Mouse (Mus musculus) macrophage (primary cell): ENCODE measurements around the gene Myrf. TPM values are rescaled to one million over a fixed set of nuclear protein-coding genes. Genes with fewer than 3 reads are reported as not detected.

Source experiments
- H3K27ac ChIP-seq: fragments of 350-480 bp; formaldehyde crosslinking; 2 replicates; pipeline ENCODE4 v1.9.0; 2021
- H3K36me3 ChIP-seq: fragments of 350-480 bp; formaldehyde crosslinking; 2 replicates; pipeline ENCODE4 v1.9.0; 2021; ENCODE audit errors: inconsistent target
- H3K4me3 ChIP-seq: fragments of 350-480 bp; formaldehyde crosslinking; 2 replicates; pipeline ENCODE4 v1.9.0; 2021; ENCODE audit errors: inconsistent target
- H3K79me2 ChIP-seq: fragments of 350-480 bp; formaldehyde crosslinking; 2 replicates; pipeline ENCODE4 v1.9.0; 2021; ENCODE audit errors: inconsistent target
- WGBS: methylation state at CpG from one replicate; pipeline ENCODE4 v1.1.7; 2026; ENCODE audit warnings: inconsistent platforms; ENCODE audit not compliant: missing documents; 5-methylcytosine and 5-hydroxymethylcytosine counted together
- polyA plus RNA-seq: library from polyadenylated mRNA; stranded (reverse); fragments of 250-400 nt; gene quantifications from 3 replicates; pipeline ENCODE4 v1.2.4, GENCODE M21; 2018; ENCODE audit warnings: inconsistent platforms
- total RNA-seq, 78 experiments: library from RNA; depleted of rRNA; stranded (reverse); fragments of 250-400 nt; gene quantifications; 1 replicate in 9 of 78; 2 replicates in 24 of 78; 3 replicates in 43 of 78; 4 replicates in 2 of 78; pipeline ENCODE4 v1.2.4; 2018; ENCODE audit warnings: inconsistent platforms in 56 of 78

Myrf gene
- total RNA-seq (2018; cell fraction: chromatin; rRNA removed): 1 to 10 TPM in 11 of 26 experiments, under 1 TPM in 11, not detected in 4; 0.18 to 3.1 (median 0.97) TPM
- total RNA-seq (2018; cell fraction: cytosol; rRNA removed): 1 to 10 TPM in 8 of 26 experiments, under 1 TPM in 18; 0.09 to 2.9 (median 0.54) TPM
- total RNA-seq (2018; cell fraction: nucleus; rRNA removed): 1 to 10 TPM in 5 of 26 experiments, under 1 TPM in 18, not detected in 3; 0.12 to 2.7 (median 0.64) TPM
- polyA plus RNA-seq: 0.08 to 0.37 TPM (median 0.17 TPM) in 3 replicates

GRCm38 (mm10) chr19:10240654-10241305 is at the start of gene Myrf:
Myrf (minus strand) TSS chr19:10240748.
- H3K27ac ChIP-seq: no peak within 1 kb of the TSS
- 13% methylated on average over 29 of the region's 43 CpGs for WGBS
- no peaks in the 10 kb centered on the region for H3K36me3 ChIP-seq
- H3K4me3 ChIP-seq: no peak within 1 kb of the TSS
- no peaks in the 10 kb centered on the region for H3K79me2 ChIP-seq

GRCm38 (mm10) chr19:10289609-10290150 is 49.1 kb upstream of the Myrf start:
- WGBS: 78% methylated on average over 3 of the region's 4 CpGs

GRCm38 (mm10) chr19:10288125-10289040 is 47.8 kb upstream of the Myrf start:
- Histone ChIP-seq H3K27ac (no peak overlapping the region), H3K4me3 (no peak overlapping the region), H3K36me3 (no peaks in the 10 kb centered on the region), H3K79me2 (no peaks in the 10 kb centered on the region; the same call in 1 of the 2 replicates)
- WGBS: 92% methylated on average over 8 of the region's 8 CpGs

More at GRCm38 (mm10) chr19:10289609-10290150, 49.1 kb upstream of the Myrf start:
- Histone ChIP-seq H3K27ac (peak overlapping the region; percentile 74), H3K79me2 (no peaks in the 10 kb centered on the region; the same call in 1 of the 2 replicates), H3K36me3 (no peaks in the 10 kb centered on the region), H3K4me3 (no peak overlapping the region)

GRCm38 (mm10) chr19:10286458-10286872 is 45.9 kb upstream of the Myrf start:
- 94% methylated on average over 10 of the region's 10 CpGs for WGBS
- no peak overlapping the region for H3K27ac ChIP-seq
- H3K4me3 ChIP-seq: no peak overlapping the region
- H3K36me3 ChIP-seq: no peaks in the 10 kb centered on the region
- H3K79me2 ChIP-seq: no peaks in the 10 kb centered on the region; the same call in 1 of the 2 replicates

DNA sequence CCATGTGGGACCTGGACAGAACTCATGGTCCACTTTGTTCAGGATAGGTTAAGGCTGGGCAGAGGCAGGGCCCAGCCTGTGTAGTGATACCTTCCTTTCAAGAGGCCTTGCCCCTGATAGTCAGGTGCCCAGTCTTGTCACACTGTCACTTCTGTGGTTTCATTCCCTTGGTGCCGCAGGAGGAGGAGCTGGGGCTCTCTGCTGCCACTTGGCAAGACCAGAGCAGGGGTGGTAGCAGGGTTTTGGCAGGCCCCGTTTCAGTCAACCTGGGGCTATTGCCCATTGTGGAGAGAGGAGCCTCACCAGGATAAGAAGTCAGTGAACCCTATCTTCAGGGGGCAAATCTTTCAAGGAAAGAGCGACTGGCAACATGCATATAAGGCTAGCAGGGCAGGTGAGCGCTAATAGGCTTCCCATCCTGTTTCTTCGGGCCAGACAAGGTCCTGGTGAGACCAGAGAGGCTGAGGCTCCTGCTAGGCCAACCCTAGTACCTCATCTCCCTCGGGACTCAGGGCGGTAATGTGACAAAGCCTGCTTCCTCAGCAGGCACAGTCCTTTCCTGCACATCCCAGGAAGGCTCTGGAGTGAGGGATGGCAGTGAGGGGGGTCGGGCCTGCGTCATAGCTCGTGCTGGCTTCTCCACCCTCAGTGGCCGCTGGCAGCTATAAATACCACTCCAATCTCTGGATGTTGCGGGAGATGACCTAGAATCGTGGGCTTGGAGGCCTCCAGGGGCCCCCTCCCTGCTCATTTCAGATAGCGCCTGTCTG is 40.4 kb upstream of the Myrf start:
- no peak overlapping the region for H3K4me3 ChIP-seq
- 92% methylated on average over 14 of the region's 14 CpGs for WGBS
- no peaks in the 10 kb centered on the region for H3K79me2 ChIP-seq
- peak overlapping the region; percentile 95 for H3K27ac ChIP-seq
- no peaks in the 10 kb centered on the region for H3K36me3 ChIP-seq

GRCm38 (mm10) chr19:10279668-10280067 is 39.1 kb upstream of the Myrf start:
- 14% methylated on average over 9 of the region's 9 CpGs for WGBS
- H3K36me3 ChIP-seq: no peaks in the 10 kb centered on the region
- H3K4me3 ChIP-seq: no peak overlapping the region
- H3K27ac ChIP-seq: peak overlapping the region; percentile 95
- no peaks in the 10 kb centered on the region for H3K79me2 ChIP-seq

GRCm38 (mm10) chr19:10278669-10279324 is 38.2 kb upstream of the Myrf start:
- Histone ChIP-seq H3K79me2 (no peaks in the 10 kb centered on the region), H3K36me3 (no peaks in the 10 kb centered on the region), H3K4me3 (no peak overlapping the region), H3K27ac (peak overlapping the region; percentile 95)
- 70% methylated on average over 6 of the region's 6 CpGs for WGBS

- peak overlapping the region; percentile 95 for H3K27ac ChIP-seq
- H3K79me2 ChIP-seq: no peaks in the 10 kb centered on the region
- H3K4me3 ChIP-seq: no peak overlapping the region
- H3K36me3 ChIP-seq: no peaks in the 10 kb centered on the region
- WGBS: 80% methylated on average over 5 of the region's 5 CpGs
Measured at GRCm38 (mm10) chr19:10277759-10278158, 37.2 kb upstream of the Myrf start.

DNA sequence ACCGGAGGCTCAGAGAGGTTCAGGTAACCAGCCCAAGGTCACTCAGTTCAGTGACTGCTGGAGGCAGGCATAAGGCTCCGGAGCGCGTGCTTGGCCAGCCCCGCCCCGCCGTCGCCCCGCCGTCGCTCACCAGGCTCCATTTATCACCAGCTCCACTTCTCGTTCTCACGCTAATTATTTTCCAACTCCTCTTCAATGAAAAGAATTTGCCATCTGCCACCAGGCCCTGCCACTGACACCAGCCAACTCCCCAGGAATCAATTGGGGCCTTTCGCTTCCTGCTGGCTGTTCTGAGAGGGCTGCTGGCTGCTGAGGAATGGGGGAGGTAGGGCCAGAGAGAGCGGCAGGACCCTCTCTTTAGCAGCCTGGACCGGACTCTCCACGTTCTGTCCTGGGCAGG is 36.8 kb upstream of the Myrf start:
- H3K27ac ChIP-seq: peak overlapping the region; percentile 95
- 34% methylated on average over 17 of the region's 17 CpGs for WGBS
- H3K36me3 ChIP-seq: no peaks in the 10 kb centered on the region
- no peak overlapping the region for H3K4me3 ChIP-seq
- H3K79me2 ChIP-seq: no peaks in the 10 kb centered on the region

DNA sequence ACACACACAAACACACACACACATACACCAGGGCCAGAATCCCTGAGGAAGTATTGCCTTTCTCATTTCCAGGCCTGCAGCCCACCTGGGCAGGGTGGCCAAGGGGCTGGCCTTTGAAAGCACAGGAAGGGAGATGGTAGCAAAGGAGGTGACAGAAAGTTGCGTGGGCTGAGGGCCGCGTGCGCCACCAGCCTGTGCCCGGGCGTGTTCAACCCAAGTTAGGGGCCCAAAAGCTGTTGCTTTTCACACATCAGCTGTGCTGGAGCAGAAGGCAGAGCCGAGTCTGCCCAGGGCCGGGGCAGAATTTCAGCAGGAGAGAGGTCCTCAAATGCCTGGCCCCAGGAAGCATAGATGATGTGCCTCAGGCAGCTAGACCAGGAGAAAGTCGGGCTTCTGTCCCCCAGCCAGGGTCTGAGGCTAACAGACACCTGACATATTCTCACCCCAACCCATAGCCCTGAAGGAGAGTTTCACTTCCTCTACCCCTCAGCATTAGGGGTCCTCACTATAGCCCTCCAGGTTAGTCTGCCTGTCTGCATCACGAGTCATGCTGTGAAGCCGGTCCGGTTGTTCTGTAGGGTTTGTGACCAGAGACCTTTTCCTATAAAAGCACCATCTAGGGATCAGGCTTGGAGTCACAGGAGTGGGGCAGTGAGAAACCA is 36.1 kb upstream of the Myrf start:
- H3K36me3 ChIP-seq: no peaks in the 10 kb centered on the region
- 88% methylated on average over 12 of the region's 12 CpGs for WGBS
- no peak overlapping the region for H3K4me3 ChIP-seq
- H3K27ac ChIP-seq: peak overlapping the region; percentile 27; the same call in 1 of the 2 replicates
- no peaks in the 10 kb centered on the region for H3K79me2 ChIP-seq

- Histone ChIP-seq H3K36me3 (no peaks in the 10 kb centered on the region), H3K4me3 (no peak overlapping the region), H3K79me2 (no peaks in the 10 kb centered on the region), H3K27ac (no peak overlapping the region)
- 85% methylated on average over 5 of the region's 5 CpGs for WGBS
Measured at GRCm38 (mm10) chr19:10274056-10274455, 33.5 kb upstream of the Myrf start.

- Histone ChIP-seq H3K27ac (no peak overlapping the region), H3K79me2 (no peaks in the 10 kb centered on the region), H3K4me3 (no peak overlapping the region), H3K36me3 (no peaks in the 10 kb centered on the region)
- 46% methylated on average over 11 of the region's 11 CpGs for WGBS
Measured at GRCm38 (mm10) chr19:10272746-10273145, 32.2 kb upstream of the Myrf start.

GRCm38 (mm10) chr19:10271592-10271991 is 31.0 kb upstream of the Myrf start:
- no peak overlapping the region for H3K27ac ChIP-seq
- no peaks in the 10 kb centered on the region for H3K36me3 ChIP-seq
- H3K4me3 ChIP-seq: no peak overlapping the region
- H3K79me2 ChIP-seq: no peaks in the 10 kb centered on the region
- 94% methylated on average over 7 of the region's 7 CpGs for WGBS
